Mouse (Mus musculus): ENCODE results near the gene Bach2. TPM values are rescaled to one million over a fixed set of nuclear protein-coding genes. Genes with fewer than 3 reads are reported as not detected.
A peak's percentile ranks its signal among the peaks of the same experiment; 100 is the strongest.

Bach2 gene
- total RNA-seq, 2 experiments from 2014 or later = 0.99 to 3.6 TPM

DNA sequence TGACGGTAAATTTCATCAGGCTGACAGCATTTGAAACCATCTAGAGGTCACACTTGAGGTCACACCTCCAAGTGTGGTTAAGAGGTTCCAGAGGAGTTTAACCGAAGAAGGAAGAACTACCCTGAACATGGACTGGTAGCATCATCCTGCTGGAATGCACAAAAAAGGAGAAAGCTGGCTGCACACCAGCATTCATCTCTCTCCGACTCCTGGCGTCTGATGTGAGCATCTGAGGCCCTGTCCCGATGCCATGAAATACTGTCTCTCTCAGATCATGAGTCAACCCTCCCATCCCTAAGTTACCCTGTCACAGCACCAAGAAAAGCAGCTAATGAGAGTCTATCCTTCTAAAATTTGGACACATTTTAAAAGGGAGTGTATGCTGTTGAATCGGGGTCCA is 17.6 kb upstream of the Bach2 start:
- no peak for ATAC-seq (ENCODE audit: poor library complexity, severe bottlenecking)

DNA sequence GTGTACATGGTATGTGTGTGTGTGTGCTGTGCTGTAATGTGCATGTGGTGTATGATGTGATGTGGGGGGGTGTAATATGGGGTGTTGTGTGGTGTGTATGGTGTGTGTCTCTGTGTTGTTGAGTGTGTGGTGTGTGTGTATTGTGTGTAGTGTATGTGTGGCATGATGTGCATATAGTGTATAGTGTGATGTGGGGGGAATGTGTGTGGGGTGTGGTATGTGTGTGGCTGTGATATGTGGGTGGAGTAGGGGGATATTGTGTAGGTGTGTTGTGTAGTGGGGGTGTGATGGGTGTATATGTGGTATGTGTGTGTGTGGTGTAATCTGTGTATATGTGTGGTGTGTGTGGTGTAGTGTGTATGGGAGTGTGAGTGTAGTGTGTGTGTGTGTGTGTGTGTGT is 15.0 kb upstream of the Bach2 start:
- no peak for ATAC-seq (ENCODE audit: poor library complexity, severe bottlenecking)

DNA sequence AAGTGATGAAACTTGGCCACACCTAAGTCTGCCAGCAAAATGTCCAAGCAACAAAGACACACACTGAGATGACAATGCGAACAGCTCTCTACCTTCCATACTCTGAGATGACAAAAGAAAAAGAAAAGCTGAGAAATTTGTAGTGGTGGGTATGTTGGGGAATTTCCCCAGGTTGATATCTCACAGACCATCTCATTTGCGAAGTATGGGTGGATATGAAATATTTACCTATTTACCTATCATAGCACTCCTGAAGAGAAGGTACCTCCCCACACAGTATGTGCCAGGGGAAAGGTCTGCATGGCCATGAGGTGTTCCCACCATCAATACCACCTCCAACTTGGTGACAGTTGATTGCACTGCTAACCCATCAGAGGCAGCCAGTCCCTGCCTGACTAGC is 13.4 kb upstream of the Bach2 start:
- no peak for ATAC-seq (ENCODE audit: poor library complexity, severe bottlenecking)

DNA sequence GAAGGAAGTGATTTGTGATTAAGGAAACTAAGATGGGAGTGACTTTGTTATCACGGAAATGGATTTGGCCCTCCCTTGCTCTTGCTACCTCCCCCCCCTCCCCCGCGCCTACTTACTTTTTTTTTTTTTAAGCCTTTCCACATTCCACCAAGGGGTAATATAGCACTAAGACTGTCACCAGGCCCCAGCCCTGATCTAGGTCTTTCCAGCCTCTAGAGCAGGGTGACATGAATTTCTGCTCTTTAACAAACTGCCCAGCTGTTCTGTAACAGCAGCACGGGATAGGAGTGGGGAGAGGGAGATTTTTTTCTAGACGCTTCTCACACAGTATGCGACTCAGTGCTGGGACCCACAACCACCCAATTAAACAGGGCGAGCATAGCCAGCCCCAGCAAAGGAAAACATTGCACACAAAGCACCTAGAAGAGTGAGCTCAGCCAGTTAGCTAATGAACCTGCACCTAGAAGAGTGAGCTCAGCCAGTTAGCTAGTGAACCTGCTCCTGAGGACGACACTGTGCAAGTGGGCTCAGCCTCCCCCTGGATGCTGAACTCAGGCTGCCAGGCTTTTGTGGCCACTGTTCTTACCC is 10.5 kb upstream of the Bach2 start:
- no peak for ATAC-seq (ENCODE audit: poor library complexity, severe bottlenecking)

DNA sequence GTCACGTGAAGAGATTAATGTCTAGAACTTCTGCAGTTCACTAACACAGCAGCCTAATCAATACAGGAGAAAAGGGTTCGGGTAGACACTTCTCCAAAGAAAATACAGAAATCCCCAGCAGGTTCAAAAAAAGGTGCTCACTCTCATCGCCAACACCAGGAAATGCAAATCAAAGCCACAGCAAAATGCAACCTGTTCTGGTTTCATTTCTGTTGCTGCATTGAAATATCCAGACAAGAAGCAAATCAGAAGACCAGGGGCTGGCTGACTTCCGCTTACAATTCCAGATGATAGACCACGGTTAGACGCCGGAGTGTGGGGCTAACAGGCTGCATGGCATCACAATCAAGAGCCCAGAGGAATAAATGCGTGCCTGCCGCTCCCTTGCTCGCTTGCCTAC is 9.3 kb upstream of the Bach2 start:
- 0 out of 2 replicates have a peak, but pooled peaks have one; percentile 27 for ATAC-seq (ENCODE audit: poor library complexity, severe bottlenecking)

DNA sequence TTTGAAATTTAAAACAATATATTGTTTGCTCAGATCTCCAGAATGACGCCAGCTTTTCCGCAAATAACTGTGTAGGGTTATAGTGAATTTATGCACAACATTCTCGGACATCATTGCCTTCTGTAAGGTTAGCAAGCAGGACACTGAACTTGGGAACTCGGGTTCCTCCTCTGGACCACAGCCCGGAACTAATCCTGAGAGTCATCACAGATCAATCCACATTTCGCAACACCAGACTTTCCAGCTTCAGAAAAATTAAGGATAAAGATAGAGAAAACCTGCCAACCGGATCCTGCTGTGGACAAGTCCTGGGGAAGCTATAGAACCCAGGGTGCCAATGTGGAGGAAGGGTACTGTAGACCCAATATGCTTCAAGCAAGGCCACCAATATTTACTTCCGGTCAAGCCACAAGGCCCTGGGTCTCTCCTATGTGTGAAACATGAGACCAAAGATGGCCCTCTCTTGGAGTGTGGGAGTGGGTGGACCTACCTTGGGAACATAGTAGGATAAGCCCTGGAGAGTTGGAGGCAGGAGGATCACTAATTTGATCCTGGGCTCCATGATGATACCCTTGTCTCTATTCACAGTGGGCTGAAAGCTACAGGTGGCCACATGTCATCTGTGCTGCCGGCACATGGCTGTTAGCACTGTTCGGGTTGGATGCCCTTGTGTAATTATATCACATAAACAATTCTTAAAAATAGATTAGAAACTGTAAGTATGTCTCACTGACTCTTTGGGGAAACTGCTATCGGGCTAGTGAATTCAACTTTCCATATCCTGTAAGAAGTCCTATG is 7.1 kb upstream of the Bach2 start:
- no peak for ATAC-seq (ENCODE audit: poor library complexity, severe bottlenecking)

DNA sequence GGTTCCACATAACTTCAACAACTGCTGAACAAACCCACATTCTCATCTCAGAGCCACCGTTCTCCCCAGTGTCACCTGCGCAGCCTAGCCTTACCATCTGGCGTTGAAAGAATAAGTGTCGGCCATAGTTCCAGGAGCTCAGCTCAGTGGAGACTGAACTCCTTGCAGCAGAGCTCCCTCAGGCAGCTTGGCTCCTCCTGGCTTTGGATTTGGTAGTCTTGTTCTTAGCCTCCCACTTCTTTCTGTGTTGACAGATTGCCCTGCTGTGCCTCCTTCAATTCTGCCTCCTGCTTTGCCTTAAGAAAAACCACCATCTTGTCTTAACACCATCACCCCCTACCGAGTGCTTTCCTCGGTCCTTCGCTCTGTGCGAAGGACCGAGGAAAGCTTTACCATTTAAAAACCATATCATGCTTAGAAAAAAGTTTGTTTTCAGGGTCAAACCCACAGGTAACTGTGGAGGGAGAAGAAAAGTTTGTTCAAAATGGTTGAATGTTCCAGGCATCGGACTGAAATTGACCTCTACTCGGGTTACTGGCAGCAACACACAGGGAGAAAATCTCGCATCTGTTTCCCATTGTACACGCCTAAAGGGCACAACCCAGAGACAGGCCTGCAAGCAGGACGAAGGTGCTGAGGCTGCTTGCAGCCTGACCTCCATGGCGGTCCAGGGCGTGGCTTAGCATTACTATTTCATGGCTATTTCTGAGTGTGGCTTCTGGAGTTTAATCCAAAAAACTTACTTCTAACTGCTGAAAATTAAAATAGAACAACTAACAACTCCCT is 2.5 kb upstream of the Bach2 start:
- ATAC-seq (ENCODE audit: poor library complexity, severe bottlenecking) = no peak

DNA sequence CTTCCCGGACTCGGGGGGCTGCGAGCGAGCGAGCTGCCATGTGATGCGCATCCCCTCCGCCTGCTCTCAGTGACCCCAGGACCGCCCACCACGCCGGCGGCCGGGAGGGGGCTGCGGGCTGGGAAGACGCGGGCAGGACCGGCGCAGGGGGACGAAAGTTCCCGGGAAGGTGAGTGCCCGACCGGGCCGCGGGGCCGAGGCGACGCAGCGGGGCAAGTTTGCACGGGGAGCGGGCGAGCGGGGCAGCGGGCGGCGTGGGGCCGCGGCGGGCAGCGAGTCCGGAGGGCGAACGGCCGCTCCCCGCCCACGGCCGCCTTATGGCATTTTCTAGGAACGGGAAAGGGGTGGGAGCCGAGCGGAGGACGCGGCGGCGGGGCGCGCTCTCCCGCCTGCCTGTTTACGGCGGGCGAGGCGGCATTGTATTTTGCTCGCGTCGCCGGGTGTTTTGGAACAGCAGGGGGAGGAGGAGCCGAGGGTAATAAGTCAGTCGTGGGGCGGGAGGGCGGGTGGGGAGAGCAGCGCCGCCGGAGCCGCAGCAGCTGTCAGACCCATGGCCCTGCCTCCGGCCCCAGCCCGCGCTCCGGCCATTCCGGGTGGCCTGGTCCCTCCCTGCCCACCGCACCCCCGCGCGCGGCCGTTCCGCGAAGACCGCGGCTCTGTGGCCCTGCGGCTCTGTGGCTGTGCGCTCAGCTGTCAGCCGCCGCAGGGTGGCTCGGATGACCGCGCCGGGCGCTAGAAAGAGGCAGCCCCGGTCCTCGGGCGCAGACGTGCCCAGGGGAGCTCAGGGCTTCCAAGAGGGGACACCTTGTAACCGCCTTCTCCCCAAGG is 531 bp downstream of the Bach2 start:
- peak; percentile 34 for ATAC-seq (ENCODE audit: poor library complexity, severe bottlenecking)

DNA sequence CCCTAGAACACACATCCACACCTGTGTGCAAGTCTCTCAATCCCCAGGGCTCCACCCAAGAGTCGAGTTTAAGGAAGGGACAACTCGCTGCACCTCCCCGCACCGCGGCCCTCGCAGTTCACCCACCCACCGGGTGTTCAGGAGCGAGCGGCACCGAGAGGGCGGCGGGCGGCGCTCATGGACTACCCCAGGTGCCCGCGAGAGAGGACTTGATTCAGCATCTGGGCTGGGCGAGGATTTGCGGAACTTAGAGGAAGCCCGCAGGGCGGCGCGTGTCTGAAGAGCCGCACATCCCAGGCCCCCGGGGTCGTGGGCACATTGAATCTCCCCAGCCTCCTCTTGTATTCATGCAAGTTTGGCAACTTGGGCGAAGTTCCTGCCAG is 1.1 kb downstream of the Bach2 start:
- ATAC-seq (ENCODE audit: poor library complexity, severe bottlenecking) = peak; percentile 68

DNA sequence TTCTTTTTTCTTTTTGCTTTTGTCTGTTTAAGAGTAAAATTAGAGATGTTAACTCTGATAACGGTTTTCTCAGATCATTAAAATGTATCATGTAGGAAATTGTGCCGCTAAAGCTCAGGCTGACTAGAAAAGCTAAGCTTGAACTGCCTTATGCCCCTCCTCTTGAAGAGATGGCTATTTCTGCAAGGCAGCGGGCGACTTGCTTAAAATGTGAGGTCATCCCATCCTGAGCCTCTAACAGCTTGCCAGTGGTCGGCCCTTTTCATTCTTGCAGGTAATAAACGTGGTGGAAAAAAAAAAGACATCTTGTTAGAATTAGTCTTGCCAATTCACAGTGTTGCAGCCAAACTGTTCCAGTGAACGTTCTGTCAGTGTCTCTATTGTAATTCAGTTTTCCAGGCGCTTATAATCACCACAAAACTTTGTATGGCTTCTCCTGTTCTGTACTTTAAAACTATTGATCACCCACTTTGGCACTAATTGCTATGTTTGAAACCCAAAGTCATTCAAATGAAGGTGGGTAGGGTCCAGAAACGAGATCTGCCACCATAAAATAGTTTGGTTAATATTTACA is 1.9 kb downstream of the Bach2 start:
- ATAC-seq (ENCODE audit: poor library complexity, severe bottlenecking) = no peak

DNA sequence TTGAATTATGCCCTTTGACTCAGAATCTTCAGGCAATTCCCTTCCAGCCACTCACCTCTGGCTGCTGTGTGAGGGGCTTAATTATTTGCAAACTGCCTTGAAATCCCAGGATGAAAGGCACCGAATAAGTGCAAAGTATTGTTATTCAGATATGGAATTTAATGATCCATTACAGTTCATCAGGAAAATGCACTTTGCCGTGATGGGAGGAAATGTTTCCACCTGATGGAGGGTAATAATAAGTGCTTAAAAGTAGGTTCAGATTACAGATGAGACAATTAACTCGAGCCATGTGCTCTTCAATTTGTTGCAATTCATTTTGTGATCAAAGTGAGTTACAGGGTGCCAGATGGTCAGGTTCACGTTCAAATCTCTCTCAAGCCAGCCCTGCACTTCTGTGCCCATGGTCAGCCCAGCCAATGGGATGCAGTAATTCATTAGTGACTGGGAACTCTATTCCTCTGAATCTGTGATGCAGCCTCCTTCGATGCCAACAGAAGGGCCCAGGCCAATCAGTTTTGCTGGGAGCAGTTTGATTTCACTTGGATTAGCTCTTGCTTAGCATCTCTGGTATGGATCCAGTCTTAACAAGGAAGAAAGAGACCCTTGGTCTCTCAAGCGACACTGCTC is 2.9 kb downstream of the Bach2 start:
- ATAC-seq (ENCODE audit: poor library complexity, severe bottlenecking) = no peak

DNA sequence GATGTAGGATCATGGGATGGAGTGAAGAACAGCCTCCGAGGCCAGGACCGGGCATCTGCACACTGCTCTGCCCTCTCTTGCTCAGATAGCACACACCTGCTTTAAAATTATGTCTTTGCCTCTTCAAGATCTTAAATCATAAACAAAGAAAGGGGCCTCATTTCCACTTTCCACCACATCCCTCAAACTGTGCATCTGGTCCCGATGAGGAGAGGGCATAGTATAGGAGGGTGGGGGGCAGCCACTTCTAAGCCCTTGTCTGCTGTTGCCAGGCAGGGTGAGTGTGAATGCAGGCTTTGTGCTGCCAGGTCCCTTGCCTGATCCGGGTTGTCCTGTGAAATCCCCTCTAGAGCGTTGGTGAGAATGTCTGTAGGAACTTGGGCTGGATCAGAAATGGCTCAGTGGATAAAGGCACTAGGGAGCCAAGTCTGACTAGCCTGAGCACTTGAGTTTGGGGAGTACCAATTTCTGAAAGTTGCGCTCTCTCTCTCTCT is 3.6 kb downstream of the Bach2 start:
- no peak for ATAC-seq (ENCODE audit: poor library complexity, severe bottlenecking)

DNA sequence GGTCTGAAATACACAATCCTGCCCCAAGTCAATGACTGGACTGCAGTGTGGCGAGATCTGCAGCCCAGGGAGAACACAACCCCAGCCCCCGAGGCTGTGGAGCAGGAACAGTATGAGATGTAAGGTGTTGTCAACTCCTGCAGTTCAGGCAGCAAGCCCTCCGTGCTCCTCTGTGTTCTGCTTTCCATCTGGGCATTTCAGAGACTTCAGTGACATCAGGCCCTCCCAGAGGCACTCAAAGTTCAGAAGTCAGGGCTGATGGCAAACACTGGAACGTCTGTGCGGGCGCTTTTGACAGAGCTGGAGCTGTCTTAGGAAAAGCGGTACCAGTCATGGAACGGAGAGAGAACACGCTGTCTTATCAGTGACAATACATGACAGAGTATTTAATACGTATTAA is 4.9 kb downstream of the Bach2 start:
- no peak for ATAC-seq (ENCODE audit: poor library complexity, severe bottlenecking)

DNA sequence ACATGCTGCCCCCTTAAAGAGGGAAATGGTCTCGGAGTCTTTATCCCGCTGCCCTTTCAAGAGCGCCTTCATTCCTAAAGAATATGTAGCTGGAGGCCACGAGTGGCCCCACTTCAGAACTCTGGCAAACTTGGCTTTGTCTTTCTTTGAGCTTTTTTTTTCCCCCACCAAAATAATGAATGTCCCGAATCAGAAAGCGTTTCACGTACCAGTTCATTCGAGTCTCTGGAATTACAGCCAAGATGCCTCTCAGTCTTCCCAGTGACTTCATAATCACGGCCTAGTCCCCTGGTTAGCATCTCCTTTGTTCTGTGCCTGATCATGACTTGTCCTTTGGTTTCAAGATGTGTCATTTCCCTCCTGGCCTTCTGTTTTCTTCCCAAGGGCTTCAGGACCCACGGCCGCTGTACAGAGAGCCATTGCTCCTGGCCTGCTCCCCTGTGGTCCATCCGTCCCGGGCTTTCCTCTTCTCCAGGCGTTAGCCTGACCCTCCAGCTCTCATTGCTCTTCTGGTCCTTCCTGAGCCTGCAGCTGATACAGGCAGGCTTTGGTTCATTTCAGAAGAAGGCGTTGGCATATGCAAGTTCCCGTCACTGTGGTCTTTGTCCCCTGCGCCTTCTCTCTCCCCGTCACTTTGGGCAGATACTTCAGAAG is 5.6 kb downstream of the Bach2 start:
- no peak for ATAC-seq (ENCODE audit: poor library complexity, severe bottlenecking)

DNA sequence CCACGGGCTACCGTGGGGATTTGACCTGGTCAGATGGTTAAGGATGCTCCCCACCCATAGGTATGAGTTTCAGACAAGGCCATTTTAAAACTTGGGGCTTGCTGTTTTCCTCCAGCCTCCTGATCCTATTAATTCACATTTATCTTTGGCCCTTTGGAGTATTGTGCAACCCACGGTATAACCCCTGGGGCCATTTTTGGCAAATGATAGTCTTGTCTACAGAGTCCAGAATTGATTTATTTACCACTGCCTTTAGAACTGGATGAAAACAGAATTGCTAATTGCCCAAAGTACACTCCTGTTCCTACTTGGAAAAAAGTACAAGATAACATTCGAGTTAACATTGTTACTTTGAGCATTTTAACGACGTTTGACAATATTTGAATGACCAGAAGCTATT is 7.0 kb downstream of the Bach2 start:
- no peak for ATAC-seq (ENCODE audit: poor library complexity, severe bottlenecking)

DNA sequence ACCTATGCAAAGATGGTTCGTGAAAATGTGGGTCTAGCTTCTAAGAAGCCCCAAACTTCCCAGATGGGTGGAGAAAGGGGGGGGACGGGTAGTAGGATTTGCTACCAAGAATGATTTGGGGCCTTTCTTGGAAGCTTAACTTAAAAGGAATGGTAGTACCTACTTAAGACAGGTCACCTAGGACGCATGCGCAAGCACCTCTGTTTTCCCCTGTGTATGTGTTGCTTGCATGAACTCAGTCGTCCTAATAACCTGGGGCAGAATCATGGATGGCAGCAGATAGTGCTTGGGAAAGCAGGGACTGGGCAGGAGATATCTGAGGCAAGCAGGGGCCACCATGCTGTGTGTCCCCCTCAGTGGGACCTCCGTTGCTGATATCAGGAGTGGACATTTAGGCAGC is 7.4 kb downstream of the Bach2 start:
- ATAC-seq (ENCODE audit: poor library complexity, severe bottlenecking) = no peak

DNA sequence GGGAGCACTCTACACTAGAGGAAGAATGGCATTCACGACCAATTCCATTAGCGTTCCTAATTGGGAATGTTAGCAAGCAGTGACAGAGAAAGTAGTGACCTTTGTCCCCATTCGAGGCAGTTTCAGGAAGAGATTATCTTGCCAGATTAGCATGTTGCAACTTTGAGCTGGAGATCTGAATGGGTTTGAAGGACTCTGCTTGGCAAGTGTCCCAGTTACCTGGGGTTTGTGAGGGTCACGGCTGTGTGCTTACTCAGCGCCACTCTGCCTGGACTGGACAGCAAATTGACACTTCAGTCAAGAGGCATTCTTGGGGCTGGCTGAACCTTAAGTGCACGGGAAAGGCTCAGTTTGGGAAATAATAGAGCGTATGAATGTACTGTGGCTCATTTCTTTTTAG is 8.2 kb downstream of the Bach2 start:
- no peak for ATAC-seq (ENCODE audit: poor library complexity, severe bottlenecking)

DNA sequence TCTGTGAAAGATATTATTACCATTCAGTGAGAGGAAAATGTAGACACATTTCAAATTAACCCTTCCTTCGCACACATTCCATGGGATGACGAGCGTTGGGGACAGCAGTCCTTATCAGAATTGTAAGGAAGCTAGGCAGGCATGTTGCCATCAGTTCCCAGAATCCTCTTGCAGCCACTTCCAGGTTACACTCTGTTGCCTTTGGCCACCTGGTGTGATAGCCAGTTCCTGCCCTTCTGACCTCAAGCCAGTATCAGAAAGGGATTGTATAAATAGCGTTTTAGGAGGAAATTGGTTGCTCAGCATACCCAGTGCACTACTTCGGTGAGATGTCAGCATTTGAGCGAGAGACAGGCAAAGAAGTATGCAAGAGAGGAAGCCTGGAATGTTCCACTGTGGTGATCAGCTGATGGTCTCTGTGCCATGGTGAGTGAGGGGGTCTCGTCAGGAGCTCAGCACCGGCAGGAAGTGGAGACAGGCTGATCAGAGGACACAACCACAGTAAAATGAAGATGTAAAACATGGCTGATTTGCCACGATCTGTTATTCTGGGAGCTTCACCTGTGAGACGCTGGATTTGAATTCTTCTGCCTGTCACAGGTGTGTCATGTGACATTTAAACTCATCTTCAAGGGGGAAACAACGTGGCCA is 9.0 kb downstream of the Bach2 start:
- ATAC-seq (ENCODE audit: poor library complexity, severe bottlenecking) = no peak

DNA sequence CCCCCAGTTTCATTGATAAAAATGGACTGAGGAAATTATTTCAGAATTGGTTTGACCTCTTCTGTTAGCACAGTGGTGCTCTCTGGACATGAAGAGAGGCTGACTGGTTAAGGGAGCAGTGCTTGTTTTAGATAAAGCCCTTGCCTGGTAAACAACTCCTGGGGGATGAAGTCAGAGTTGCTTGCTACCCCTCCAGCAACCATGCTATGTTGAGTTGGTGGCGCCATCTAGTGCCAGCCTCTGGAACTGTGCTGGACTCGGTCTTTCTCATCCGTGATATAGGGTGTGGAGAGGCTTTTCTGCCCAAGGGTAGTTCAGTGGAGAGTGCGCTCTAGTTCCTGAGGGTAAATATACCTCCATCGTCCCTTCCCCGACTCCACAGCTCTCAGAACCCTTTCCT is 9.6 kb downstream of the Bach2 start:
- ATAC-seq (ENCODE audit: poor library complexity, severe bottlenecking) = peak; percentile 52

Measured in megakaryocyte, adult 5-6 weeks (primary cell).